Mouse (Mus musculus) CD4-positive, CD25-positive, alpha-beta regulatory T cell, adult 4 months (primary cell): ENCODE results near the gene 1700057G04Rik. TPM values are rescaled to one million over a fixed set of nuclear protein-coding genes. Genes with fewer than 3 reads are reported as not detected.
A peak's percentile ranks its signal among the peaks of the same experiment; 100 is the strongest.

Experiments
- ATAC-seq: one replicate; pipeline ENCODE4 v1.8.0; 2017
- polyA plus RNA-seq, 2 experiments: library from polyadenylated mRNA; unstranded; fragments of 100-300 nt; shearing (Covaris generic); gene quantifications; one replicate each; pipeline ENCODE4 v1.2.1; 2017

The 1700057G04Rik gene
- not detected for polyA plus RNA-seq

DNA sequence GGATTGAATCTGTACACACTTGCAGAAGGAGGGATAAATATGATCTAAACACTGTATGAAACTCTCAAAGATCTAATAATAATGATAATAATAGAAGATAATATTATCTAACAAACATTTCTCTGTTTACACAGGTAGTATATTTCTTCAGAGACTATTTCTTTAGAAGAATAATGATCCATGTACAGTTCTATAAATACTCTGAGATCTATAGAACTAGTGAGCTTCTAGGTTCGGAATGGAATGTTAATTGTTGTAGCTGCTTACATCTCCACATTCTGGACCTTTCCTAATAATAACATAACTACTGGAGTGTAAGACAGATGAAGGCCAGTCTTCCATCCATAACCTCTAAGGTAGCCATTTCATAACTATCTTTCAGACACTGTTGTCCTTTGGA lies at the start of gene 1700057G04Rik:
Gene 1700057G04Rik, plus strand, starts transcription at position 301 of the 400 bp plus-strand sequence.
- ATAC-seq: no peak

DNA sequence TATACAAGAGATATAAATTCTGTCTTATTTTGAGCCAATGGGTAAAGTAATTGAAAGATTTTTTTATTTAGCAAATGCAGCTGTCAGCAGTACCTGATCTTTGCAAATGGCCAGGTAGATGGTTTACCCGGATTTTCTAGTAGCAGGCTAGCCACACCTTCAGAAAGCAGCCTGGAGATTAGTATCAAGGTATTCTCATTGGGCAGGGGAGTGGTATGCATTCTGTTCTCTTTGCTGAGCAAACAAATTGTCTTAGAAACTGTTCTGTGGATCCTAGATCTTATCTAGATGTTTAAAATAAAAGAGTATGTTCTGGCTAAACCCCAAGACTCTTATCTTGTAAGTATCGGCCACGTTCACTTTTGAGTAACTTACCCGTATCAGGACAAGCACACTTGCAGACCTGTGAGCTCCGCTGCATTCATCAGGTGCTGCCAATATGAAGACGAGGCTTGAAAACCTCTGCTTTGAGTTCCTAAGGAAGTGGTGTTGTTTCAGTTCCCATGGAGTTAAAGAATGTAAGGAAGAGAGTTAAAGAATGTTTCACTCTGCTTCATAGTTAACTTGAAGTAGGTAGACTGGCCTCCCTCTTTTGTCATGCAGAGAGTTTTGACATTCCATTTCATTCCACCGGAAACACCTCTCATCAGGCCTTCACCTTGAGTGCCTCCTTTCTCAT lies 48.6 kb upstream of the 1700057G04Rik start:
- no peak for ATAC-seq

GRCm38 (mm10) chr9:92265719-92266118 lies 43.5 kb upstream of the 1700057G04Rik start:
- ATAC-seq: peak; percentile 89

GRCm38 (mm10) chr9:92266558-92267171 lies 42.5 kb upstream of the 1700057G04Rik start:
- no peak for ATAC-seq

DNA sequence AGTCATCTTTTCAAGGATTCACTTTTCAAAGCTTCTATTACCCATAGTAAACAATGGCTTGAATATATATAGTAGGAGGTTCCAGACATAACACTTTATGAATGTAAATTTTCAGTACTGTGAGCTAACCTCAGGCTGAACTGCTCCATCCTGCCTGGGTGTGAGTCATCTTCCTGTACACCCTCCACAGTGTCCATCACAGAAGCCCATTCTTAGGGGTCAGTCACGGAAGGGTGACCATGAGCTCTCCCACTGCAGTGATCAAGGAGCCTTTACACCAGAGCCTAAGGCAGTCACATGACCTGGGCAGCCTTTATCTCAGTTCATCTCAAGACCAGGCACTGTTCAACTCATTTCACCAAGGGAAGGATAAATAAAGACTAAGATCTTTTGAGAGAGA lies 41.4 kb upstream of the 1700057G04Rik start:
- no peak for ATAC-seq

DNA sequence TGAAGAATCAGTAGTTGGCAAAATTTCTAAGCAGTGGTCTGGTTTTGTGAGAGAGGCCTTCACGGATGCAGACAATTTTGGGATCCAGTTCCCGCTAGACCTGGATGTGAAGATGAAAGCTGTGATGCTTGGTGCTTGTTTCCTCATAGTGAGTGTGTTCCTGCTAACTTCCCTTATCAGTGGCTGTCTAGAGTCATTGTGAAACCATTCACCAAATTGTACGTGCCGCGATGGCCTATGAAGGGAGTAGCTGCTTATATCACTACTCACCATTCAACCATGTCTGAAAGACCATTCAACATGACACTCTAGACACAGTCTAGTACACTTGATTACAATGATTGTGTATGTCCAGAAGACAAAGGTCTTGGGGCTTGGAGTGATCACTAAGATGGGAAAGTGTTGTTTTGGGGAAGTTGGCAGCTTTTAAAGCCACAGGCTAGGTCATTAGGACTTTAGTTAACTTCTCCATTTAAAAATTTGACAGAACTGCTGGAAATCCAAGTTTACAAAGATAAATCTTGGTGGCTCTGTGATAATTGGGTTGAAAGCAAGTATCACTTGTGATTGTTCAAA lies 39.3 kb upstream of the 1700057G04Rik start:
- ATAC-seq: no peak

DNA sequence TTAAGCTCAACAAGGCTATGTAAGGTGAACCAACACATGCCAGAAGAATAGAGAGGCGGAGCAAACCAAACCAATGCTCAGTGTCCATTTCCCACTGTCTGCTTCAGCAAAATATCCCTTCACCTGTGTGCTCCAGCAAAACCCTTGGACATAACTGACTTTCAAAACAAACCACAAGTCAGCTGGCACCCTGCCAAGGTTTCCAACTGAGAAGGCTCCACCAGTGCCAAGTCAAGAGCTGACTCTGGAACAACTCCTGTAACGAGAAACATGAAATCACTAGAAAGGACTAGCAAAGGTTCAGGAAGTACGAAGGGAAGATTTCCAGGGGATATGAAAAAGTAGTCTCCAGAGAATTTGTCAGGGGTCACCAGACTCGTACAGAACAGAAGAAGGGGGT lies 38.2 kb upstream of the 1700057G04Rik start:
- no peak for ATAC-seq

- ATAC-seq: no peak
Measured at GRCm38 (mm10) chr9:92272650-92273049, 36.5 kb upstream of the 1700057G04Rik start.

GRCm38 (mm10) chr9:92273271-92273670 lies 35.9 kb upstream of the 1700057G04Rik start:
- no peak for ATAC-seq

DNA sequence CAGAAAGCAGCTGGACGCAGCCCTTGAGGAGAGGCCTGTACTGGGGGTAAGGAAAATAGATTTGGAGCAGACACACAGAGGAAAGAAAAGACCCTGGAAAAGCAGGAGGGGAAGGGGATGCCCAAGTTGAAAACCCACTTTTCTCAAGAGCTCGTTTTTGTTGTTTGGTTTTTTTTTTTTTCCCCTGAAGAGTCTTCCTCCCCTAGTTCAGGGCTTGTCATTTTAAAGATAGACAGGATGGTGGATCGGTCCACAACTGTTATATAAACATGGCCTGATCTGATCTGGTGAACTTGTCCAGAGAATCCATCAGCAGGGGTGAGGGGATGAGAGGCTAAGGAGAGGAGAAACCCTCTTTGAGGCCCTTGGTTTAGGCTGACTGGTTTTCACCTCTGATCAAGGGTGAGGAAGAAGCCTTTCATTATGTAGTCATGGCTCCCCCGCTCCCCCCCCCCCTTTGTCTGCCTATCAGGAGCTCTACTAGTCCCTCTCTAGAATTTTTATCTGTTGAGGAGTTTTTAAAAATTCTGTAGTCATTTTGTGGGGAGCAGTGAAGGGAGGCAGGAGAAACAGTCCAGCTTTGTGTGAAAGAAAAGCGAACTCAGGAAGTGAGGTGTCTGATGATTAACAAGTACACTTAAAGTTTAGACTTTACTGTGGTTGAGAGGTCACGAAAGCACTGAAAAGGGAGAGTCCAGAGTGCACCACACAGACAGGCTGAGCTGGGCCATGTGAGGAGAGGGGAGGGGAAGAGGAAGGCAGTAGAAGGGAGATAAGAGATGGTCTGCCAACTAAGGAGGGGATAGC lies 35.0 kb upstream of the 1700057G04Rik start:
- ATAC-seq: peak; percentile 92

DNA sequence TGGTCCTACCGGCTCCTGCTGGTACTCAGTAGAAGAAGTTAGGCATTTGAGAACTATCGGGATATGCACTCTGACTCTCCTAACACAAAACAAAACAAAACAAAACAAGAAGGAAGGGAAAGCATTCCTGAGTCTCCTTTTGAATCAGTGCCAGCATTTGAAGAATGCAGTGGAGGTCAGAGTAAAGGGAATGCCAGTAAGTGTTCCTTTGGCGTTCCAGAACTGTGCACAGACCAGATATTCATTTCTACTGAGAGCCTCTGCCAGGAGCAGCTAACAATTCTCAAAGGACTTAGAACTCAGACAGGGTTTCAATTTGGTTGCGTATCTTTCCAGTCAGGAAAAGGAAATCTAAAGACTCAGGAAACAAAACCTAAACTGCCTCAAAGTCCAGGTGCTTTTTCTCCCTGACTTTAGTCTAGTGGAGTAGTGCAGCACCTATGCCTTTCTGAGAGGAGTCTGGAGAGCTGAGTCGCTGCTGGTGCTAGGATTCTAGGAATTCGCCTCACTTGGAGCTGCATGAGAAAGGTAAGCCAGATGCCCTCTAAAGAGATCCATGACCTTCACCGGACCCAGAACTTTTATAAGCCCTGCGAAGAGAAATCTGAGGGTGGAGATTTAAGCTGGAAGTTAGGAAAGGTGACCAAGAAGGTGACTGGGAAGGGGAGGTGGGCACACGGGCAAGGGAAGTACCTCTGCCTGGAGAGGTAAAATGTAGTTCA lies 33.5 kb upstream of the 1700057G04Rik start, which contains the start of gene Plscr2:
Gene Plscr2, plus strand, starts transcription at position 117 of the 722 bp plus-strand sequence.
- no peak for ATAC-seq

GRCm38 (mm10) chr9:92276360-92276759 lies 32.8 kb upstream of the 1700057G04Rik start:
- no peak for ATAC-seq

DNA sequence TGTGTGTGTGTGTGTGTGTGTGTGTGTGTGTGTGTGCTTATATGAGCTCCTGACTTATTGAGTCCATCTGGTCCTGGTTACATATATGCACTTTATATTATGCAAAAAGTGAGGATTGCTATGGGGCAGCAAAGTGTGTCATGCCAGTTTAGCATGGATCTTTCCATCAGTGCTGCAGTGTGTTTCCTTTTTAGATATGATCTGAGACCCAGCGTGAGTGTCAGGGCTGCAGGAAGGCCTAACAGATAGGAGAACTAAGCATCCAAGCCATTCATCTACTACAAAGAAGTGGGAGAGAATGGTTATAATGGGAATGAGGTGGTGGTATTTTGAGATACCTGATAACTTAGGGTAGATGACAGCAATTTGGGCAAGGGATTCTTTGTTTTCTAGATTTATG lies 29.1 kb upstream of the 1700057G04Rik start:
- ATAC-seq: no peak

- ATAC-seq: no peak
Measured at GRCm38 (mm10) chr9:92282563-92283171, 26.5 kb upstream of the 1700057G04Rik start.

- ATAC-seq: peak; percentile 26
Measured at GRCm38 (mm10) chr9:92289675-92290074, 19.5 kb upstream of the 1700057G04Rik start.

GRCm38 (mm10) chr9:92292169-92292568 lies 17.0 kb upstream of the 1700057G04Rik start:
- ATAC-seq: no peak

DNA sequence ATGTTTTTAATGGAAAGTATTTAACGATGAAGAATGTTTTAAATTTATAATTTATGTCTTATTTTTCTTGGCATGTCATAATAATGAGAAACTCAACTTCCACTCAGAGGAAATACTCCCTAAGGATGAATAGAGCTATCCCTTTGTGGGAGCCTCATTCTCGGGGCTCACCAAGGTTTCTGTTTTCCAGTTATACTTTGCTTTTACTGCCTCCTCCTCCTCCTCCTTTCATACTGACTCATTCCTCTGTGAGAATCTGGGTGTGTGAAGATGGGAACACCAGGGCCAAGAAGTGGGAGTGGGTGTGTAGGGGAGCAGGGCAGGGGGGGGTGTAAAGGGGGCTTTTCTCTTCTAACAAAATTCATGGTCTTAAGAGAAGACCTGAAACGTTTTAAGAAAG lies 16.3 kb upstream of the 1700057G04Rik start:
- ATAC-seq: no peak

- ATAC-seq: no peak
Measured at GRCm38 (mm10) chr9:92293560-92294548, 15.3 kb upstream of the 1700057G04Rik start.

- ATAC-seq: no peak
Measured at GRCm38 (mm10) chr9:92298288-92298687, 10.9 kb upstream of the 1700057G04Rik start.

GRCm38 (mm10) chr9:92301213-92301612 lies 8.0 kb upstream of the 1700057G04Rik start:
- ATAC-seq: no peak

GRCm38 (mm10) chr9:92305075-92305474 lies 4.1 kb upstream of the 1700057G04Rik start:
- peak; percentile 39 for ATAC-seq
